Mouse (Mus musculus) neural tube, embryonic 12.5 days (tissue): Measurements from ENCODE around the gene Prickle1. TPM values are rescaled to one million over a fixed set of nuclear protein-coding genes. Genes with fewer than 3 reads are reported as not detected.

ENCODE experiments used
- polyA plus RNA-seq: library from polyadenylated mRNA; unstranded; fragments of >200 nt; fragmentation: Nextera tagmentation; extraction: Ambion mirVana; gene quantifications from 2 replicates; pipeline ENCODE4 v1.2.1, GENCODE M21; 2016

The Prickle1 gene
- polyA plus RNA-seq, 1 experiment from 2014 or later = 19.2 TPM

Other genes starting within 250 kb of the Prickle1 start
- 167 and 170 TPM in 2 replicates for gene Zcrb1, start 197.6 kb downstream of the Prickle1 start, polyA plus RNA-seq
- gene Pphln1, start 197.5 kb downstream of the Prickle1 start, polyA plus RNA-seq = 68.1 and 75.4 TPM in 2 replicates